24 mouse cellular contexts compared by ENCODE assay signal in genomic region chr5:25629731-25630130, GRCm38 (mm10).
A peak's percentile ranks its signal among the peaks of the same experiment; 100 is the strongest.
DNase-seq lines count a peak whose midpoint lies in the region; ATAC-seq and TF ChIP-seq lines count a peak whose summit lies in the region.
"Had no signal": no experiment of that assay in that cellular context is flagged by ENCODE, and none has a peak within 500 bp of the region (broad histone marks: within the 10 kb centered on the region; RNA-seq: fewer than 3 reads in every experiment).

No protein-coding gene starts in this region.

- H3K9ac ChIP-seq in hindbrain, postnatal 0 days (replicated peaks; ENCODE audit: low read length): no peak overlapping the region
- H3K9ac ChIP-seq in hindbrain, embryonic 12.5 days: no peak overlapping the region
- H3K9ac ChIP-seq in liver, embryonic 14.5 days (replicated peaks): no peak overlapping the region
- H3K9ac ChIP-seq in stomach, postnatal 0 days (ENCODE audit: low read length): no peak overlapping the region
- H3K9ac ChIP-seq: forebrain, embryonic 13.5 days; forebrain, postnatal 0 days; hindbrain, embryonic 13.5 days had no signal

- no peak overlapping the region for H3K4me3 ChIP-seq in hindbrain, postnatal 0 days (ENCODE audit: low read length)
- no peak overlapping the region for H3K4me3 ChIP-seq in hindbrain, embryonic 12.5 days
- H3K4me3 ChIP-seq in liver, embryonic 14.5 days (ENCODE audit: insufficient read depth in 1 of 2, low read depth in 2 of 2, low read length in 2 of 2): no peak overlapping the region
- no peak overlapping the region for H3K4me3 ChIP-seq in testis, adult 2 months (ENCODE audit: control insufficient read depth, low read depth, low read length)
- no peak overlapping the region for H3K4me3 ChIP-seq in stomach, postnatal 0 days (ENCODE audit: low read depth, low read length)
- H3K4me3 ChIP-seq: embryonic facial prominence, embryonic 10.5 days; forebrain, embryonic 13.5 days; heart, embryonic 10.5 days; hindbrain, embryonic 13.5 days had no signal

- no peak overlapping the region for H3K4me2 ChIP-seq in hindbrain, postnatal 0 days (ENCODE audit: low read depth, low read length)
- no peak overlapping the region for H3K4me2 ChIP-seq in hindbrain, embryonic 12.5 days (replicated peaks)
- no peak overlapping the region for H3K4me2 ChIP-seq in liver, embryonic 14.5 days (ENCODE audit: low read depth)
- no peak overlapping the region for H3K4me2 ChIP-seq in stomach, postnatal 0 days (replicated peaks; ENCODE audit: low read depth)
- H3K4me2 ChIP-seq: forebrain, embryonic 13.5 days; hindbrain, embryonic 13.5 days had no signal

- no peak for TF ChIP-seq EP300 in liver, embryonic 14.5 days (IDR thresholded peaks at IDR 0.05; ENCODE audit: low read depth)
- TF ChIP-seq EP300 in stomach, postnatal 0 days (optimal IDR thresholded peaks at IDR 0.05): no peak

- H3K36me3 ChIP-seq in hindbrain, postnatal 0 days (ENCODE audit: insufficient read depth, low read length): no peaks in the 10 kb centered on the region
- H3K36me3 ChIP-seq in hindbrain, embryonic 12.5 days: no peaks in the 10 kb centered on the region
- H3K36me3 ChIP-seq in liver, embryonic 14.5 days (replicated peaks; ENCODE audit: control insufficient read depth, insufficient read depth, low read depth): no peaks in the 10 kb centered on the region
- no peaks in the 10 kb centered on the region for H3K36me3 ChIP-seq in testis, adult 2 months (ENCODE audit: control insufficient read depth, insufficient read depth, low read length)
- H3K36me3 ChIP-seq in stomach, postnatal 0 days (ENCODE audit: control insufficient read depth, insufficient read depth, low read length): no peaks in the 10 kb centered on the region
- H3K36me3 ChIP-seq: embryonic facial prominence, embryonic 10.5 days; heart, embryonic 10.5 days; hindbrain, embryonic 13.5 days had no signal

- H3K4me1 ChIP-seq in hindbrain, postnatal 0 days (ENCODE audit: insufficient read depth, low read length): no peaks in the 10 kb centered on the region
- no peaks in the 10 kb centered on the region for H3K4me1 ChIP-seq in hindbrain, embryonic 12.5 days
- no peaks in the 10 kb centered on the region for H3K4me1 ChIP-seq in liver, embryonic 14.5 days (replicated peaks; ENCODE audit: control insufficient read depth in 2 of 2, insufficient read depth in 2 of 2, low read length in 1 of 2)
- H3K4me1 ChIP-seq in testis, adult 2 months (ENCODE audit: control insufficient read depth, insufficient read depth, low read length): peaks cover 4% of the 10 kb centered on the region; the same call in 1 of the 2 replicates
- H3K4me1 ChIP-seq in stomach, postnatal 0 days (replicated peaks; ENCODE audit: control insufficient read depth, insufficient read depth): no peaks in the 10 kb centered on the region
- H3K4me1 ChIP-seq: embryonic facial prominence, embryonic 10.5 days; forebrain, embryonic 13.5 days; heart, embryonic 10.5 days; hindbrain, embryonic 13.5 days had no signal

- no peak for ATAC-seq in hindbrain, postnatal 0 days
- no peak for ATAC-seq in hindbrain, embryonic 12.5 days (ENCODE audit: low FRiP score)
- no peak for ATAC-seq in liver, embryonic 14.5 days (ENCODE audit: insufficient read depth)
- ATAC-seq in stomach, postnatal 0 days (ENCODE audit: low FRiP score, low TSS enrichment): no peak
- ATAC-seq: activated CD4-positive, CD25-positive, alpha-beta regulatory T cell, adult 4 months; CD4-positive, CD25-positive, alpha-beta regulatory T cell, adult 4 months; forebrain, embryonic 13.5 days; forebrain, postnatal 0 days had no signal

- no peak overlapping the region for H3K27ac ChIP-seq in hindbrain, postnatal 0 days
- H3K27ac ChIP-seq in hindbrain, embryonic 12.5 days: no peak overlapping the region
- no peak overlapping the region for H3K27ac ChIP-seq in liver, embryonic 14.5 days
- H3K27ac ChIP-seq in testis, adult 2 months (ENCODE audit: control insufficient read depth, insufficient read depth, low read depth, low read length): no peak overlapping the region
- no peak overlapping the region for H3K27ac ChIP-seq in stomach, postnatal 0 days (replicated peaks)
- H3K27ac ChIP-seq: embryonic facial prominence, embryonic 10.5 days; forebrain, embryonic 13.5 days; heart, embryonic 10.5 days; hindbrain, embryonic 13.5 days had no signal

- H3K27me3 ChIP-seq in hindbrain, postnatal 0 days (ENCODE audit: insufficient read depth, low read length): no peaks in the 10 kb centered on the region
- H3K27me3 ChIP-seq in hindbrain, embryonic 12.5 days: no peaks in the 10 kb centered on the region
- no peaks in the 10 kb centered on the region for H3K27me3 ChIP-seq in liver, embryonic 14.5 days (ENCODE audit: control insufficient read depth, insufficient read depth, low read length)
- H3K27me3 ChIP-seq in testis, adult 2 months (ENCODE audit: control insufficient read depth, insufficient read depth, low read length): no peaks in the 10 kb centered on the region
- H3K27me3 ChIP-seq in stomach, postnatal 0 days (ENCODE audit: control insufficient read depth, insufficient read depth, low read length): no peaks in the 10 kb centered on the region
- H3K27me3 ChIP-seq: forebrain, embryonic 13.5 days; hindbrain, embryonic 13.5 days had no signal

- no peak for DNase-seq in hindbrain, postnatal 0 days (ENCODE audit: low spot score)
- no peak for DNase-seq in liver, embryonic 14.5 days (ENCODE audit: low read depth in 3 of 3, low spot score in 3 of 3)
- DNase-seq in liver: no peak
- no peak for DNase-seq in testis, postnatal 10 days (ENCODE audit: low spot score)
- no peak for DNase-seq in stomach, postnatal 0 days (ENCODE audit: low spot score)
- DNase-seq in frontal cortex, adult 2 months (ENCODE audit: extremely low spot score in 1 of 2, low spot score in 1 of 2): no peak
- DNase-seq: adrenal gland, postnatal 14 days; B cell, adult 2 months; cerebellum, adult 11-12 months; cerebellum, adult 9-10 months; cerebellum, postnatal 25 days; forebrain, postnatal 0 days; gastrocnemius, postnatal 36 days; heart, adult 11 months; heart, postnatal 10 days; heart, postnatal 4 days had no signal

- no peaks in the 10 kb centered on the region for H3K9me3 ChIP-seq in hindbrain, postnatal 0 days (ENCODE audit: low read length)
- H3K9me3 ChIP-seq in hindbrain, embryonic 12.5 days (replicated peaks): no peaks in the 10 kb centered on the region; the same call in 1 of the 2 replicates
- no peaks in the 10 kb centered on the region for H3K9me3 ChIP-seq in liver, embryonic 14.5 days (ENCODE audit: control insufficient read depth, low read length)
- H3K9me3 ChIP-seq in stomach, postnatal 0 days (ENCODE audit: control insufficient read depth, low read length): no peaks in the 10 kb centered on the region
- H3K9me3 ChIP-seq: forebrain, embryonic 13.5 days had no signal

- 85% methylated on average over 4 of the region's 4 CpGs for WGBS in hindbrain, postnatal 0 days
- whole genome bisulfite sequencing in hindbrain, embryonic 12.5 days: 83% methylated on average over 4 of the region's 4 CpGs
- WGBS in liver, embryonic 14.5 days (ENCODE audit: insufficient replicate concordance): 58% methylated on average over 4 of the region's 4 CpGs
- 81% methylated on average over 4 of the region's 4 CpGs for WGBS in stomach, postnatal 0 days

- TF ChIP-seq CTCF in hindbrain, postnatal 0 days (IDR thresholded peaks at IDR 0.05; ENCODE audit: low read depth): 0 out of 2 replicates have a peak, but pooled peaks have one; percentile 19
- TF ChIP-seq CTCF in liver, embryonic 14.5 days (IDR thresholded peaks at IDR 0.05; ENCODE audit: low read depth): peak; percentile 37
- TF ChIP-seq CTCF in testis, adult 2 months (IDR thresholded peaks at IDR 0.05; ENCODE audit: control insufficient read depth, insufficient read depth, insufficient replicate concordance, low read depth, low read length): peak; percentile 46; the same call in 1 of the 2 replicates
- TF ChIP-seq CTCF in stomach, postnatal 0 days (IDR thresholded peaks at IDR 0.05; ENCODE audit: low read depth): 0 out of 2 replicates have a peak, but pooled peaks have one; percentile 3

- TF ChIP-seq POLR2A in testis, adult 2 months (IDR thresholded peaks at IDR 0.05; ENCODE audit: control insufficient read depth, low read depth, low read length): no peak
